Mouse (Mus musculus) heart, embryonic 11.5 days (tissue): Measurements from ENCODE around the gene Emc7. TPM values are rescaled to one million over a fixed set of nuclear protein-coding genes. Genes with fewer than 3 reads are reported as not detected.
"Not testable (repeated sequence)": the region's sequence is repeated elsewhere in the genome, so short reads cannot be mapped to it uniquely, and the experiment has no call there.

Experiments
- ATAC-seq: fragments of 200-750 bp; cut with Nextera tagmentation; replicated peaks from 2 replicates; pipeline ENCODE4 v1.8.0; 2017; ENCODE audit warnings: moderate library complexity; ENCODE audit not compliant: insufficient number of reproducible peaks, low FRiP score, low TSS enrichment
- H3K27ac ChIP-seq: fragments of 300-500 bp; sonication (generic); 2 replicates; pipeline ENCODE4 v1.5.1; 2014; ENCODE audit warnings: mild to moderate bottlenecking, low read depth, low read length
- H3K27me3 ChIP-seq: fragments of 300-500 bp; sonication (generic); 2 replicates; pipeline ENCODE4 v1.6.1; 2014; ENCODE audit warnings: mild to moderate bottlenecking, low read length, mixed read lengths; ENCODE audit not compliant: control insufficient read depth, insufficient read depth
- H3K36me3 ChIP-seq: fragments of 300-500 bp; sonication (generic); 2 replicates; pipeline ENCODE4 v1.6.1; 2014; ENCODE audit warnings: mild to moderate bottlenecking, low read length, moderate library complexity, mixed read lengths; ENCODE audit not compliant: control insufficient read depth, insufficient read depth
- H3K4me1 ChIP-seq: fragments of 300-500 bp; sonication (generic); 2 replicates; pipeline ENCODE4 v1.6.1; 2014; ENCODE audit warnings: low read length; ENCODE audit not compliant: control insufficient read depth, insufficient read depth
- H3K4me2 ChIP-seq: fragments of 300-500 bp; sonication (generic); 2 replicates; pipeline ENCODE4 v1.6.1; 2014; ENCODE audit warnings: mild to moderate bottlenecking, moderate library complexity
- H3K4me3 ChIP-seq: fragments of 300-500 bp; sonication (generic); 2 replicates; pipeline ENCODE4 v1.5.1; 2014; ENCODE audit warnings: low read depth, low read length
- H3K9ac ChIP-seq: fragments of 300-500 bp; sonication (generic); 2 replicates; pipeline ENCODE4 v1.6.1; 2014; ENCODE audit warnings: mild to moderate bottlenecking, low read depth, low read length, moderate library complexity
- H3K9me3 ChIP-seq: fragments of 300-500 bp; sonication (generic); replicated peaks from 2 replicates; pipeline ENCODE4 v1.6.1; 2016; ENCODE audit warnings: low read length; ENCODE audit not compliant: control insufficient read depth
- WGBS: fragments of 180-500 bp; shearing (Covaris S2); extraction: QIAGEN DNeasy Blood & Tissue Kit; methylation state at CpG from one replicate; pipeline ENCODE4 v1.1.7; 2014; ENCODE audit not compliant: insufficient replicate concordance; 5-methylcytosine and 5-hydroxymethylcytosine counted together
- polyA plus RNA-seq: library from polyadenylated mRNA; unstranded; fragments of >200 nt; fragmentation: Nextera tagmentation; extraction: Ambion mirVana; gene quantifications from 2 replicates; pipeline ENCODE4 v1.2.1, GENCODE M21; 2014

Gene Emc7
- polyA plus RNA-seq, 1 experiment from 2014 or later = 15.9 TPM

- H3K27me3 ChIP-seq = no peaks in the 10 kb centered on the region
- no peaks in the 10 kb centered on the region for H3K36me3 ChIP-seq
- 72% methylated on average over 2 of the region's 2 CpGs for WGBS
- no peak overlapping the region for H3K27ac ChIP-seq
- no peak overlapping the region for H3K9ac ChIP-seq
- no peaks in the 10 kb centered on the region for H3K4me1 ChIP-seq
- no peak overlapping the region for H3K4me2 ChIP-seq
- no peak overlapping the region for H3K4me3 ChIP-seq
- no peaks in the 10 kb centered on the region for H3K9me3 ChIP-seq
- ATAC-seq = no peak
Observed at GRCm38 (mm10) chr2:112437589-112437988, 17.2 kb upstream of the Emc7 start.

DNA sequence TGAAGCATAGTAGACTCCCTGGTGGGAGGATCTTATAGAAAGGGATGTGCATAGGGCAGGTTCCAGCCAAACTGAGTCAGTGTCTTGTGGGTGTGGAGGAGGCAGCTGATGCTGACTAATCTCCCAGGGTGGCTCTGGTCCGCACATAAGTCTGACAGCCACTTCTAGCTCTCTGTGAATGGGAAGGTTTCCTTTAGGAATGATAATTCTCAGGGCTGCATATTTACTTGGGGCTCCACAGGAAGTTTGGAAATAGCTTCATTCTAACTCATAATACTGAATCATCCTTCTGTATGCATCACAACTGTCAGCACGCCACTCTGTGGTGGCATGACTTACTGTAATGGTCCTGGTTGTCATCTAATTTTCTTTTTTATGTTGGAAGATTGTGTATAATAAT, 11.3 kb upstream of the Emc7 start:
- Histone ChIP-seq H3K9ac (no peak overlapping the region), H3K4me3 (no peak overlapping the region), H3K27ac (no peak overlapping the region), H3K4me1 (no peaks in the 10 kb centered on the region), H3K9me3 (no peaks in the 10 kb centered on the region), H3K36me3 (no peaks in the 10 kb centered on the region), H3K4me2 (no peak overlapping the region), H3K27me3 (no peaks in the 10 kb centered on the region)
- WGBS = 65% methylated on average over 2 of the region's 2 CpGs
- no peak for ATAC-seq

DNA sequence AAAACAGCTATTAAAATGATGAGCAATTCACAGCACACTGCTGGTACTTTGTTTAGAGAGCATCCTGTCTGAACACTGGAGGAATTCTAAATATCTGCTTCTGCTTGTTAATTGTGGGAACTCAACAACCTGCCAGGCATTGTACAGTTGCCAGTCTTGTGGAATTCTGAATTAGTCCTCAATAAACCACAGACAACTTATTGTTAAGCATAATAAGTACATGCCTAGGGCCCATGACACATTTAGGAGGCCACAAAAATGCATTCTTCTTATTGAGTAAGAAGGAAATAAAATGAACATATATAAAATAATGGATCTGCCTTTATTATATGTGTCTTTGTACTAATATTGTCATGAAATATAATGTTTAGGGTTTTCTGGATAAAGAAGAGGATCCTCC, 9.3 kb upstream of the Emc7 start:
- H3K4me1 ChIP-seq = no peaks in the 10 kb centered on the region
- no peak overlapping the region for H3K9ac ChIP-seq
- ATAC-seq = no peak
- H3K27ac ChIP-seq = no peak overlapping the region
- H3K36me3 ChIP-seq = no peaks in the 10 kb centered on the region
- no peak overlapping the region for H3K4me3 ChIP-seq
- no peak overlapping the region for H3K4me2 ChIP-seq
- no peaks in the 10 kb centered on the region for H3K27me3 ChIP-seq
- H3K9me3 ChIP-seq = no peaks in the 10 kb centered on the region

DNA sequence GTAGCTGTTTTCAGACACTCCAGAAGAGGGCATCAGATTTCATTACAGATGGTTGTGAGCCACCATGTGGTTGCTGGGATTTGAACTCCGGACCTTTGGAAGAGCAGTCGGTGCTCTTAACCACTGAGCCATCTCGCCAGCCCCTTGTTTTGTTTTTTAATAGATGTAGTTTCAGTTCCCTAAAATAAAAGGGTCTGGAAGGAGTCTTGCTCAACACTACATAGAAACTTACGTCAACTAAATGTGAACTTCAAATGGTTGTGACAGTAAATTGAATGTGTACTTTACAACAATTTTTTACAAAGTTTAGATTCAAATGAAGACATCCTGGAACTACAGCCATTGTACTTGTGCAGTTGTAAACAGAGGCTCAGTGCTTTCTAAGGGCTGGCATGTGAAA, 6.8 kb upstream of the Emc7 start:
- WGBS = 71% methylated on average over 4 of the region's 4 CpGs
- not testable (repeated sequence) for H3K4me3 ChIP-seq, H3K4me2 ChIP-seq, H3K4me1 ChIP-seq, H3K36me3 ChIP-seq, H3K9me3 ChIP-seq, H3K27ac ChIP-seq, H3K27me3 ChIP-seq, ATAC-seq, H3K9ac ChIP-seq

DNA sequence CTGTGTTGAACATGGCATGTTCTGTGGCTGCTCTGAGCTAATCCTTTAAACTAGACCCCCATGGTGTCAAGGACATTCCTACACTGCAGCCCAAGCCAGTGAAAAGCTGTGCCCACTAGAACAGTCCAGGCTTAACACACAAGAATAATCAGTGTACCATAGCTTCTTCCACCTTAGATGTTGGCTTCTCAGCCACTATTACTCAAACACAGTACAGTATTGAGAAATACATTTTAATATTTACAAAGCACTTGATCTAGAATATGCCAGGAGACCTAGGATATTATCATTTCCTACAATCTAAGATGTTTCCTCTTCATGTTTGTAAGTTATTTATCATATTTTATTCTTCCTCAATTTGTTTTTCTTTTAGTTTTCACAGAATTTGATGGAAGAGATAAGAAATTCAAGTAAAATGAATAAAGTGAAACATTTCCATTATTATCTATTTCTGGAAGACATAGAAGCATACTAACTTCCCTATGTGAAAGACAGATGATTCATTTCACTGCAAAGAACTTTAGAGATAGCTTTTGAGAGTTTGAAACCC, 6.2 kb upstream of the Emc7 start:
- Histone ChIP-seq H3K27me3 (no peaks in the 10 kb centered on the region), H3K9ac (no peak overlapping the region), H3K4me1 (no peaks in the 10 kb centered on the region), H3K9me3 (no peaks in the 10 kb centered on the region), H3K4me2 (no peak overlapping the region), H3K4me3 (no peak overlapping the region), H3K36me3 (no peaks in the 10 kb centered on the region), H3K27ac (no peak overlapping the region)
- no peak for ATAC-seq

DNA sequence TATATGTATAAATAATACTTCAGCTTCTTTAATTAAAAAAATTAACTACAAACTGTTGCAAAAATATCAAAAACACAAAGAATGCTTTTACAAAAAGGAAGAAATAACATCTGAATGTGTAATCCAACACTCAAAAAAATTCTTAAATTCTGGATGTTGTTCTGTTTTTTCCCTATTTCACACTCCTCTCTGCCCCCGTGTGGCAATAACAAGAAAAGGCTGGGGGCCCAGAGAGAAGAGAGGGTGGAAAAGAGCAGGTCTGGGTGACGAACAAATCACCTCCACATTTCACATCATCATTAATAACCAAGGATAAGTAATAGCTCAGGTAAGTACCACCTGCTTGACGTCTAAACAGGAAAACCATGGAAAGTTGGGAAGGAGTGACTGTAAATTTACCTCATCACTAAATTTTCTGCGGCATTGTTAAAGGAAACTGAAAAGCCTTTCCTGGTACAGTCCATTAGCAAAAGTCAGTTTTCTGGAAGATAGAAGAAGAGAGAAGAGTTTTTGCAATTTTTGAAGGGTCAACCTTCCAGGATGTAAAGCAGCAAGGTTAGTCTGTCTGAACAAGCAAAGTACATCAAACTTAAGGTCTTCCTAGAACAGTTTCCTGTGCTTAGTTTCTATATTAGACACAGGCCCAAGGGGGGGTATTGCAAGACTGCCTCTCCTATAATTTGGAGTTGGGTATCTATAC, 5.0 kb upstream of the Emc7 start:
- H3K27ac ChIP-seq = no peak overlapping the region
- H3K27me3 ChIP-seq = no peaks in the 10 kb centered on the region
- 32% methylated on average over 4 of the region's 4 CpGs for WGBS
- no peaks in the 10 kb centered on the region for H3K36me3 ChIP-seq
- no peaks in the 10 kb centered on the region for H3K4me1 ChIP-seq
- ATAC-seq = no peak
- H3K9ac ChIP-seq = no peak overlapping the region
- H3K4me3 ChIP-seq = no peak overlapping the region
- H3K4me2 ChIP-seq = no peak overlapping the region
- no peaks in the 10 kb centered on the region for H3K9me3 ChIP-seq

- not testable (repeated sequence) for H3K9me3 ChIP-seq, H3K4me2 ChIP-seq, H3K4me3 ChIP-seq, H3K27me3 ChIP-seq, H3K27ac ChIP-seq, H3K4me1 ChIP-seq, H3K9ac ChIP-seq, ATAC-seq, H3K36me3 ChIP-seq
Observed at GRCm38 (mm10) chr2:112452513-112452912, 2.3 kb upstream of the Emc7 start.

DNA sequence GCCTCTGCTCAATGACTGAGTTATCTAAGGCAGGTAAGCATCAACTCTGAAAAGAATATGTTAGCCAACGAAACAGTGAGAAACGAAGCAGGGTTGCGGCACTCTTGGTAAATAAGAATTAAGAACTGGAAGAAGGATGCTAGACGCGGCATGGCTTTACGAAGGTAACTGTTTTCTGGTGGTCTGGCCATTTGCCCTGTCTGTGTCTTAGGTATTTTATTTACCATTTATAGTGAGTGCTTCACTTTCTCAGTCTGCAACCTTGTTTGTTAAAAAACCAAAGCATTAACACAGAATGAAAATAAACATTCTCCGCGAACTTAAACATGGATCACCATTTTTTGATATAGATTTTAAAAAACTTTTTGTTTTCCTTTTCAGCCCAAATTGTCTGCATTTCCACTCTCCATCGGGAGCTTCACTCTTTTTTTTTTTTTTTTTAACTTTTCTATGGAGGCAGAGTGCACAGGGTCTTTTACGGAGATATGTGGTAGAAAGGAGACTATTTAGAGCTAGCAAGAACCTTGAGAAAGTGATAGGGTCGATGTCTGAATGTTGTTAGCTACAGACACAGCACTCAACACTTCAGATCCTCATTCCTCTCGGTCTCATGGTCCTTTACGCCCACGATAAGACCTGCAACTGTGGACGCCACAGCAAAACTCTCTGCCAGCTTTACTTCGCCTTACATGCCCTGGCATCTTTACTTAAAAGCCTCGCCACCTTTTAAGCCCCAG, 504 bp upstream of the Emc7 start:
- Histone ChIP-seq H3K9ac (peak overlapping the region; percentile 96), H3K27ac (peak overlapping the region; percentile 85), H3K4me1 (no peaks in the 10 kb centered on the region), H3K4me2 (peak overlapping the region; percentile 89), H3K27me3 (no peaks in the 10 kb centered on the region), H3K36me3 (no peaks in the 10 kb centered on the region), H3K9me3 (no peaks in the 10 kb centered on the region), H3K4me3 (peak overlapping the region; percentile 97)
- ATAC-seq = no peak
- 26% methylated on average over 17 of the region's 17 CpGs for WGBS

- ATAC-seq = no peak
- Histone ChIP-seq H3K9ac (no peak overlapping the region), H3K27me3 (no peaks in the 10 kb centered on the region), H3K4me2 (no peak overlapping the region), H3K27ac (no peak overlapping the region), H3K4me3 (no peak overlapping the region), H3K9me3 (no peaks in the 10 kb centered on the region), H3K4me1 (no peaks in the 10 kb centered on the region), H3K36me3 (peaks cover 13% of the 10 kb centered on the region)
- 82% methylated on average over 3 of the region's 3 CpGs for WGBS
Observed at GRCm38 (mm10) chr2:112460557-112460956, 5.8 kb downstream of the Emc7 start.
